Mouse (Mus musculus): ENCODE data around the gene Olfr1019.

The Olfr1019 gene

DNA sequence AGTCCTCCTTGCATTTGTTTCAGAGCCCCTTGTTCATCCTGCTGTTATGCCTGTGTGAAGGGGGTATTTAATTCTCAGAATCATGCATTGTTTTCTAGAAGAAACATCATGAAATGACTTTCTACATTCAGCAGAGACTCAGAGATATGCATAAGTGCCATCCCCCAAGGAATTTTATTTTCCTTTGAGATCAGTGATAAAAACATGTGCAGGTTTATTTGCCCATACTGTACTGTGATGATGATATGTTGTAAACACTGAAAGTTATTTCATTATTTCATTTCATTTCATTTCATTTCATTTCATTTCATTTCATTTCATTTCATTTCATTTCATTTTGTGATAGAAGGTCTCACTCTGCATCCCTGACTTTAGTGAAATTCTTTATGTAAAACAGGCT lies at the start of gene Olfr1019:
Gene Olfr1019, minus strand, starts transcription at position 101 of the 400 bp plus-strand sequence.
- DNase-seq (ENCODE audit: low spot score in 2 of 2) = no peak

DNA sequence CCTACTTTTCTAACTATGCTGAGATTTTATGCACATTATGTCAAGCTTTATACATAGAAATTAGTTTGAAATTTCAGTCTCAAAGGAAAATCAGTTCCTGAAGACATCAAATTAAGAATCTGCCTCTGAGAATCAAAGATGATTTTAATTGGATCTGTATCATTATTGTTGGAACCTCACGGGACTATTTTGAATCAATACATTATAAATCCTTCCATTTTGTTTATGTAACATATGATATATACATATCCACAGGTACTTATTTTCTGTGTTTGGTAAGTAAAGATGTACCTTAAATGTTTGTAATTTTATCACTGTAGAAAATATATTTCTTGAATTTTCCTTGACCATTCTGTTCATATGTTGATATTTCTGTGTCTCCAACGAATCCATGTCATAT lies 40.1 kb upstream of the Olfr1019 start, which contains the start of gene Olfr1023:
Gene Olfr1023, plus strand, starts transcription at position 301 of the 400 bp plus-strand sequence.
- DNase-seq (ENCODE audit: low spot score in 2 of 2) = no peak

DNA sequence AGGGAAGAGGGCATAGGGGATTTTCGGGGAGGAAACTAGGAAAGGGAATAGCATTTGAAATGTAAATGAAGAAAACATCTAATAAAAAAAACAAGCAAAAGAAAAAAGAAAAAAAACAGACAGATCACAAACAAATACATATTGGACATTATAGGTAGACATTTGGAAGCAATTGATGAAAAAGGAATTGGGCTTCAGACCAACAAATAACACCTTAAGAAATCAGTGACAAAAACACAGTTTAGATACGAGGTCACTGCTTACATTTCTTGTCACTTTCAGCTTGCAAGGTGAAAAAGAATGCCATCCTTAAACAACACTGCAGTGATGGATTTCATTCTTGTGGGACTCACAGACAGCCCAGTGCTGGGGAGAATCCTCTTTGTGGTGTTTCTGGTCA lies 23.0 kb upstream of the Olfr1019 start, which contains the start of gene Olfr1022:
Gene Olfr1022, plus strand, starts transcription at position 301 of the 400 bp plus-strand sequence.
- DNase-seq (ENCODE audit: low spot score in 2 of 2) = no peak

DNA sequence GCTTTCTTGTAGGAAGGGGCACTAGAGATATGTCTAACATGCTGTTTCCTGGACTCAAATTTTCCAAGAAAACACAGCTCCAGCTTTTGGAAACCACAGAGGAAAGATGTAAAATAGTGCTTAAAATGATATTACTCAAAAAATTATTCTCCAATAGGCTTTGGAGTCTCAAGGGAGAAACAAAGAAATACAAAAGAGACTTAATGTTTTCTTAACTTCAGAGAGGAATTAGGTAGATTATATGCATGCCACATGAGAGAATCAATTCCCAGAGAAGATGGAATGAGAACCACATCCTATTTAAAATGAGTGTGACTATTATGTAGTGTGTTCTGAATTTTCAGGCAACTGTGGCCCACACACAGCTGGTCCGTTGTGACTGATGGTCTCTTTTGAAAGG lies 1.4 kb upstream of the Olfr1019 start, which contains the start of gene Olfr1020:
Gene Olfr1020, plus strand, starts transcription at position 301 of the 400 bp plus-strand sequence.
- DNase-seq (ENCODE audit: low spot score in 2 of 2) = no peak

DNA sequence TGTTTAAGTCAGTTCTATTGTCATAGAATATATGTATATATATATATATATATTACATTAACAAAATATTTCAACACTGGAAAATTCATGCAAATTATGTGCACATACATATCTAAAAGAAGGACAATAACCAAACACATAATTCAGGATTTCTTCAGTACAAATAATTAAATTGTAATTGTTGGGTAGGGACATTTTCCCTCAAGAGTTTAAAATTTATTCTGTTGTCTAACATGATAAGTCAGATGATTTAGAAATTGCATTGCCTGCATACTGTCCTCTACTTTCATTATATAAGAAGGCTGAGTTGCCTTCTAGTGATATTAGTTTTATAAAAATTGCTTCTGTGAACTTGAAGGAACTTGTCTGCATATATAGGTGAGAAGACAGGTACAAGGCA lies 27.1 kb downstream of the Olfr1019 start, which contains the start of gene Olfr1018:
Gene Olfr1018, plus strand, starts transcription at position 301 of the 400 bp plus-strand sequence.
- no peak for DNase-seq (ENCODE audit: low spot score in 2 of 2)

DNA sequence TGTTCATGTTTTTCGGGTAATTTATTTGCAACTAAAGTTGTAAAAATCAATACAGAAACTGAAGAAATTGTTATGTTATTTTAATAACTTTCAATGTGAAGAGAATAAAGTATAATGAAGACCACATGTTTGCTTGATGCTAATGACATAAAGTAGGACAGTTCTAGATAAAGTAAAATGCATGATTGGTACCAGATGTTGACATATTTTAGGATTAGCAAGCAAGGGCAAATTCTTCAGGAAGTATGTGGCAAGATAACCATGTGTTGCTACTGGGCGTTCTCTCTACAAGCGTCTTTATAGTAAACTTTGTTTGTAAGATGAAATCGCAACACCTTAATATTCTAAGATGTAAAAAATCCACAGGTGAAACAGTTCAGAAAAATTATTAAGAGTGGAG lies 40.8 kb downstream of the Olfr1019 start:
- no peak for DNase-seq (ENCODE audit: low spot score in 2 of 2)

DNA sequence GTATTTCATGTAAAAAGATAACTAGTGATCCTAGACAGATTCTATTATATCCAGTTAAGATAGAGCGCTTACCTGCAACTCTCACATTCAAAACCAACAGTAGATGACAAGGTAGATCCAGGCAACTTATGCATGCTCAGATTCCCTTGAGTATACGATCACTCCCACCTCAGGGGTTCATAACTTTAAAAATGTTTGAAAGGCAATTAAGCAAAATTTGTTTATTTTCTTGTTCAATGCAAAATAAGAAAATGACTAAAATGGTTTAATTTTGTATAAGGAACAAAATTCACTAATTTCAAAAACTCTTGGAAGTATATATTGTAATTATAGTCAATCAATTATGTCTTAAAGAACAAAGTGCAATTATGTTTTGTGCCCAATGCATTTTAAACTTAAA lies 42.8 kb downstream of the Olfr1019 start, which contains the start of gene Olfr1016:
Gene Olfr1016, minus strand, starts transcription at position 101 of the 400 bp plus-strand sequence.
- DNase-seq (ENCODE audit: low spot score in 2 of 2) = no peak

DNA sequence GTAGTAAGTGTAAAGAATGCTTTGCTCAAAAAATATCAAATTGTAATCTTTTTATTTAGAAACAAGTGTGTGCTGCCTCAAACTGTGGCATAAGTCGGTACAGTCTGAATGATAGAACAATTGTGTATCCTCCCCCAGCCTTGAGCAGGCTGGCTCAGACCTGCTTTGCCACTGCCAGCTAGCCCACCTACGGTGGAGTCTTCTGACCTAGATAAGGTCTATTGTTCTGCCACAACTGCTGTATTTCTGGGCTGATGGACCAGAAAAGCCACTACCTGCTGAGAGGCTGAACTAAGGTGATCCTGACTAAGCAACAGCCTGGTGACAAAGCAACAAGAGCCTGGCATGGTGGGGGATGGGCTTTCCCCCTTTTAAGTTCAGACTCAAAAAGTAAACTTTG lies 53.0 kb downstream of the Olfr1019 start:
- no peak for DNase-seq (ENCODE audit: low spot score in 2 of 2)
